Mouse (Mus musculus) small intestine, adult 2 months (tissue): ENCODE measurements around the gene Spred2. TPM values are rescaled to one million over a fixed set of nuclear protein-coding genes. Genes with fewer than 3 reads are reported as not detected.

Experiments
- H3K27ac ChIP-seq: fragments of 200-500 bp; 2 replicates; pipeline ENCODE4 v1.5.1; 2012; ENCODE audit warnings: low read depth, low read length, control low read depth, inconsistent platforms; ENCODE audit not compliant: insufficient read depth
- H3K27me3 ChIP-seq: fragments of 200-500 bp; 2 replicates; pipeline ENCODE4 v1.6.1; 2012; ENCODE audit warnings: mild to moderate bottlenecking, moderate library complexity, low read length, inconsistent platforms; ENCODE audit not compliant: control insufficient read depth, insufficient read depth
- H3K36me3 ChIP-seq: fragments of 200-500 bp; 2 replicates; pipeline ENCODE4 v1.6.1; 2012; ENCODE audit warnings: mild to moderate bottlenecking, low read length, control low read depth, inconsistent platforms; ENCODE audit not compliant: control insufficient read depth, insufficient read depth
- H3K4me1 ChIP-seq: fragments of 200-500 bp; 2 replicates; pipeline ENCODE4 v1.6.1; 2012; ENCODE audit warnings: low read length, inconsistent platforms, mixed read lengths; ENCODE audit not compliant: control insufficient read depth, insufficient read depth, insufficient read length
- H3K4me3 ChIP-seq: fragments of 200-500 bp; 2 replicates; pipeline ENCODE4 v1.5.1; 2012; ENCODE audit warnings: low read depth, mild to moderate bottlenecking, control low read depth, inconsistent platforms, low read length, moderate library complexity
- CTCF ChIP-seq: fragments of 200-500 bp; IDR thresholded peaks from 2 replicates; pipeline ENCODE4 v1.5.1; 2012; ENCODE audit warnings: low read depth, mild to moderate bottlenecking, control low read depth, inconsistent platforms, low read length, moderate library complexity, mixed read lengths; ENCODE audit not compliant: insufficient replicate concordance, insufficient read length; ENCODE audit errors: extremely low read depth
- POLR2A ChIP-seq: fragments of 200-500 bp; IDR thresholded peaks from 2 replicates; pipeline ENCODE4 v1.6.1; 2012; ENCODE audit warnings: low read depth, mild to moderate bottlenecking, control low read depth, inconsistent platforms, low read length, moderate library complexity
- whole genome bisulfite sequencing: fragments of 180-500 bp; shearing (Covaris S2); methylation state at CpG from one replicate; pipeline ENCODE4 v1.1.7; 2018; 5-methylcytosine and 5-hydroxymethylcytosine counted together
- polyA plus RNA-seq: library from polyadenylated mRNA; depleted of rRNA; stranded (reverse); fragments of >200 nt; gene quantifications from 2 replicates; pipeline ENCODE4 v1.2.3, GENCODE M21; 2012

Spred2 gene
- polyA plus RNA-seq, 1 experiment = 21.2 TPM

GRCm38 (mm10) chr11:19952963-19953362 is 28.8 kb downstream of the Spred2 start:
- no peak overlapping the region for H3K4me3 ChIP-seq
- peaks cover 1% of the 10 kb centered on the region; the same call in 1 of the 2 replicates for H3K36me3 ChIP-seq
- 50% methylated on average over 8 of the region's 8 CpGs for WGBS
- TF ChIP-seq CTCF (no peak), POLR2A (no peak)
- H3K27me3 ChIP-seq = no peaks in the 10 kb centered on the region
- no peak overlapping the region for H3K27ac ChIP-seq
- peaks cover 7% of the 10 kb centered on the region; the same call in 1 of the 2 replicates for H3K4me1 ChIP-seq

GRCm38 (mm10) chr11:19953919-19954318 is 29.7 kb downstream of the Spred2 start:
- H3K27ac ChIP-seq = no peak overlapping the region
- peaks cover 1% of the 10 kb centered on the region; the same call in 1 of the 2 replicates for H3K36me3 ChIP-seq
- no peak for TF ChIP-seq POLR2A
- 93% methylated on average over 7 of the region's 7 CpGs for WGBS
- peaks cover 4% of the 10 kb centered on the region; the same call in 1 of the 2 replicates for H3K4me1 ChIP-seq
- no peak overlapping the region for H3K4me3 ChIP-seq
- no peaks in the 10 kb centered on the region for H3K27me3 ChIP-seq

DNA sequence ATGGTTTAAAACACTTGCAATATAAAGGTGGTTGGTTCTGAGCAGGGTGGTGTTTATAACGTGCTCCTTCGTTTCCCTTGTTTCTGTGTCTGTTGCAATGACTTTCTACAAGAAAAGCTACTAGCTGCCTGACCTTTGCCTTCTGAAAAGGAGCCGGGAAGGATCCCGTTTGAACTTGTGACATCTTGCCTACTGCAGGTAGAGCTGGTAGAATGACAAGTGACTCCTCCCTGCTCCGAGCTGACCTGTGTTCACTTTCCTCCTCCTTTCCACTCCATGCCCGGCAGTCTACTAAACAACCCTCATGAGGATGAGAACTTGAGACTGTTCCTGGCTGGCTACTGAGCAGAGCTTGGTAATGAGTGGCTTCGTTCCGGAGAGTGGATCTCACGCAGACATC is 30.9 kb downstream of the Spred2 start:
- H3K36me3 ChIP-seq = peaks cover 1% of the 10 kb centered on the region; the same call in 1 of the 2 replicates
- no peak overlapping the region for H3K27ac ChIP-seq
- no peak overlapping the region for H3K4me3 ChIP-seq
- no peak for TF ChIP-seq CTCF
- TF ChIP-seq POLR2A = no peak
- H3K27me3 ChIP-seq = no peaks in the 10 kb centered on the region
- 43% methylated on average over 9 of the region's 9 CpGs for WGBS
- H3K4me1 ChIP-seq = peaks cover 4% of the 10 kb centered on the region; the same call in 1 of the 2 replicates

DNA sequence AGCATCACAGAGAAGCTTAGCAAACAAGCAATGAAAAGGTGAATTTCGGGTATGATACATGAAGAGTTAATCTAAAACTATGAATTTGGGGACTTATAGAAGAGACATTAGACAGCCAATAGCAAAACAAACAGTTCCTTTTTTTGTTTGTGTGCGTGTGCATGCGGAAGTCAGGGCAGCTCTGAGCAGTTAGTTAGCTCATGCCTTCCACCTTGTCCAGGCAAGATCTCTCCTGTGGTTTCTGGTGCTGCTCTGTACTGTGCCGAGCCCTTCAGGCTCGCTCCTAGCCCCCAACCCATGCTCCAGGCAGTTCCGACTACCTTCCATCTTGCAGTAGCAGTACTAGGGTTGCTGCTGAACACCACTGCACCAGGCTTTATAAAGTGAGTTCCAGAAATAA is 31.5 kb downstream of the Spred2 start:
- WGBS = 82% methylated on average over 6 of the region's 6 CpGs
- H3K4me1 ChIP-seq = peaks cover 5% of the 10 kb centered on the region; the same call in 1 of the 2 replicates
- H3K27ac ChIP-seq = no peak overlapping the region; the same call in 1 of the 2 replicates
- peaks cover 1% of the 10 kb centered on the region; the same call in 1 of the 2 replicates for H3K36me3 ChIP-seq
- no peak overlapping the region for H3K4me3 ChIP-seq
- TF ChIP-seq POLR2A = no peak
- TF ChIP-seq CTCF = no peak
- no peaks in the 10 kb centered on the region for H3K27me3 ChIP-seq

GRCm38 (mm10) chr11:19959006-19959405 is 34.8 kb downstream of the Spred2 start:
- H3K27me3 ChIP-seq = no peaks in the 10 kb centered on the region
- H3K4me1 ChIP-seq = peaks cover 13% of the 10 kb centered on the region
- TF ChIP-seq POLR2A (no peak), CTCF (no peak)
- WGBS = 86% methylated on average over 3 of the region's 3 CpGs
- H3K36me3 ChIP-seq = peaks cover 4% of the 10 kb centered on the region; the same call in 1 of the 2 replicates
- H3K4me3 ChIP-seq = no peak overlapping the region
- H3K27ac ChIP-seq = no peak overlapping the region

DNA sequence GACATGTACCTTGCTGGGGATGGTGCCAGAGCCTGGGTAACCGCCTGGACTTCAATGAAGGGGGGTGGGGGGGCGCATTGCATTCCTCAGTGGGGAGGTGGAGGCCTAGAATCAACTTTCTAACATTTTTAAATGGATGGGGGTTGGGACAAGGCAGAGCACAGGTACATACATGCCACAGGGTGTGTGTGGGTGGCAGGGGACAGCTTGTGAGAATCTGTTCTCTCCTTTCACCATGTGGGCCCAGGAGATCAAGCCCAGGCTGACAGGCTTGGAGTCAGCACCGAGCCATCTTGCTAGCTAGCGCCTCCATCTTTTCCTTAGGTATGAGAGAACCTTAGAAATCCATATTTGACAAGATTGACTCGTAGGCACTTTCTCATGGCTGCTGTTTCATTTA is 35.7 kb downstream of the Spred2 start:
- TF ChIP-seq POLR2A = no peak
- no peak for TF ChIP-seq CTCF
- Histone ChIP-seq H3K4me1 (peaks cover 13% of the 10 kb centered on the region), H3K27ac (no peak overlapping the region), H3K27me3 (no peaks in the 10 kb centered on the region), H3K36me3 (peaks cover 4% of the 10 kb centered on the region; the same call in 1 of the 2 replicates), H3K4me3 (no peak overlapping the region)
- 84% methylated on average over 5 of the region's 5 CpGs for WGBS

DNA sequence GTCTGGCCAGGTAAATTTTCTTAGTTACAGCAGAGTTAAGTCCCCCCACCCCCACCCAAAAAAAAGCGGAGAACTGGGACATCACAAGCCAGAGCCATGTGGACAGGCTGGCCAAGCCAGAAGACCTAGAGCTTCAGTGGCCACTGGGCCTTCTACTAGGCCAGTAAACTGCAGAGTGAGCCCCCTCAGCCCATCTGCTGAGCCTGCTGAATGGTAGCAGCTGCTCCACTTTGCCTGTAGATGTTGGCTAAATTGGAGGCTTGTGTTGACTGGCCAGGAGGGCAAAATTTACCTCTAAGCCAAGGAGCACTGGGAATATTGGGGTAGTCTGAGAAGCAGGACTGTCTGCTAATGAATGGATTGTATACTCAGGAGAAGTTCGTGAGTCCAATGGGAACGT is 36.4 kb downstream of the Spred2 start:
- WGBS = 86% methylated on average over 3 of the region's 3 CpGs
- no peak overlapping the region for H3K27ac ChIP-seq
- H3K4me3 ChIP-seq = no peak overlapping the region
- TF ChIP-seq POLR2A (no peak), CTCF (no peak)
- H3K36me3 ChIP-seq = peaks cover 4% of the 10 kb centered on the region; the same call in 1 of the 2 replicates
- H3K4me1 ChIP-seq = peaks cover 14% of the 10 kb centered on the region
- no peaks in the 10 kb centered on the region for H3K27me3 ChIP-seq

DNA sequence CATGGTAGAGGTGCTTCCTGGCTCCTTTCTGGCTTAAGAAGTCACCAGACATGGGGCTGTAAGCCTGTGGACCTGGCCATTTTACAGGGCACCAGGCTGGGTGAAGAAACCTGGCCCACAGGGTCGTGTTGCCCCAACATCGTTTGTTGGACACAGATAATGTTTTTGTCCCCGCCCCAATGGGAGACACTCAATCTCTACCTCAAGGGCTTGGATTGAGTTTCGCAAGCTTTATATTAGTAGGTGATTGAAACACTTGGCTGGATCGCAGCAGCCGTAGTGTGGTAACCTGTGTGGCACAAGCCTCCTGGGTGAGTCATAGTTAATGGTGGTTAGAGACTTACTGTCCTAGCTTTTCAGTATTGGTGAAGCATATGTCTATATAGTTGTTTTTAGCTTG is 36.9 kb downstream of the Spred2 start:
- no peak for TF ChIP-seq CTCF
- 54% methylated on average over 6 of the region's 6 CpGs for WGBS
- no peaks in the 10 kb centered on the region for H3K27me3 ChIP-seq
- peaks cover 17% of the 10 kb centered on the region for H3K4me1 ChIP-seq
- no peak overlapping the region for H3K27ac ChIP-seq
- H3K36me3 ChIP-seq = 0 out of 2 replicates have a peak, but pooled peaks cover 3% of the 10 kb centered on the region
- no peak overlapping the region for H3K4me3 ChIP-seq
